Mouse (Mus musculus) cortical plate, adult 2 months (tissue): ENCODE measurements around the gene Dhx33. TPM values are rescaled to one million over a fixed set of nuclear protein-coding genes. Genes with fewer than 3 reads are reported as not detected.

Experiments used
- H3K27ac ChIP-seq: fragments of 200-500 bp; 2 replicates; pipeline ENCODE4 v1.5.1; 2012; ENCODE audit warnings: low read length, control low read depth, inconsistent platforms; ENCODE audit not compliant: insufficient read depth
- H3K4me1 ChIP-seq: fragments of 200-500 bp; 2 replicates; pipeline ENCODE4 v1.6.1; 2011; ENCODE audit warnings: low read length; ENCODE audit not compliant: control insufficient read depth, insufficient read depth
- H3K4me3 ChIP-seq: fragments of 200-500 bp; 2 replicates; pipeline ENCODE4 v1.5.1; 2011; ENCODE audit warnings: mild to moderate bottlenecking, low read length, control low read depth; ENCODE audit not compliant: insufficient read depth
- CTCF ChIP-seq: fragments of 200-500 bp; IDR thresholded peaks from 2 replicates; pipeline ENCODE4 v1.5.1; 2011; ENCODE audit warnings: mild to moderate bottlenecking, control low read depth, low read length; ENCODE audit not compliant: insufficient read depth; ENCODE audit errors: extremely low read depth
- POLR2A ChIP-seq: fragments of 200-500 bp; IDR thresholded peaks from 2 replicates; pipeline ENCODE4 v1.6.1; 2011; ENCODE audit warnings: mild to moderate bottlenecking, low read length, control low read depth; ENCODE audit not compliant: insufficient read depth; ENCODE audit errors: extremely low read depth
- polyA plus RNA-seq: library from polyadenylated mRNA; depleted of rRNA; stranded (reverse); fragments of >200 nt; gene quantifications from 2 replicates; pipeline ENCODE4 v1.2.3, GENCODE M21; 2012

The Dhx33 gene
- polyA plus RNA-seq, 1 experiment: 24.8 TPM

DNA sequence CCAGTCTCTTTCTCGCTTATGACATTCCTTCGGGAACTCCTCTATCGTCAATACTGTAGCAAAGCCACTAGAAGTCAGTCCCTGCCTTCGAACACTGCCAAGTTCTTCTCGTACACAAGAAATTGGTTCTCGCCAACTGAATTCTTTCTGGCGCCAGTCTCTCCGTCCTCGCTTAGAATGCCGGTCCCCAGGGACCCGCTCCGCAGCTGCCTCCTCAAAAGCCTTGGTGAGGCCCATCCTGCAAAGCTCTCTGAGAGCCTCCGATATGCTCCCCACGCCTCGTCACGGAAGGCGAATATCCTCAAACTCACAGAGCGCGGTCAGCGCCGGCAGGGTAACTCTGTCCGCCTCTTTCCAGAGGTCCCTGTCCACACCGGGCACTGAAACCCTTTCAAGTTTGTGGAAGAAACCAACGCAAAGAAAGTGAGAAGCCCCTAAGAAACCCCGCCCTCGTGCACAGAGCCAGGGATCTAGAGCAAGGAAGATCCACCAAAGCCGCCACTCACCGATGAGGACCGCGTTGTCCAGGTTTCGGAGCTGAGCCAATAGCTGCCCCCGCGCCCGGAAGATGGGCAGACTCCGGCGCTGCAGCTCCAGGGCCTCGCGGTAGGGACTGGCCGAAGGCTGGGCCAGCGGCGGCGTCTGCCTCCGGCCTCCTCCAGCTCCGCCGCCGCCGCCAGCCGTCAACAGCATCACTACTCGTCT lies 474 bp downstream of the Dhx33 start:
- Histone ChIP-seq H3K4me1 (peaks cover 5% of the 10 kb centered on the region; the same call in 1 of the 2 replicates), H3K27ac (no peak overlapping the region), H3K4me3 (peak overlapping the region; percentile 92)
- no peak for TF ChIP-seq POLR2A
- no peak for TF ChIP-seq CTCF

GRCm38 (mm10) chr11:71001167-71001566 lies 3.1 kb downstream of the Dhx33 start:
- H3K4me1 ChIP-seq: peaks cover 5% of the 10 kb centered on the region; the same call in 1 of the 2 replicates
- no peak overlapping the region for H3K4me3 ChIP-seq
- no peak overlapping the region for H3K27ac ChIP-seq
- TF ChIP-seq POLR2A: no peak
- no peak for TF ChIP-seq CTCF

GRCm38 (mm10) chr11:70982557-70983228 lies 21.5 kb downstream of the Dhx33 start, which contains the start of gene C1qbp:
Gene C1qbp (minus strand): TSS chr11:70983026.
- 0 out of 2 replicates have a peak within 1 kb of the TSS, but pooled peaks have one; percentile 18 for H3K27ac ChIP-seq
- H3K4me3 ChIP-seq: peak within 1 kb of the TSS; percentile 83
- TF ChIP-seq POLR2A (no peak), CTCF (peak; percentile 68)
- no peaks in the 10 kb centered on the region for H3K4me1 ChIP-seq

GRCm38 (mm10) chr11:70982030-70982429 lies 22.2 kb downstream of the Dhx33 start:
- no peak overlapping the region for H3K27ac ChIP-seq
- H3K4me1 ChIP-seq: no peaks in the 10 kb centered on the region
- TF ChIP-seq CTCF: no peak
- no peak for TF ChIP-seq POLR2A
- peak overlapping the region; percentile 83 for H3K4me3 ChIP-seq

GRCm38 (mm10) chr11:70980751-70981510 lies 23.3 kb downstream of the Dhx33 start:
- Histone ChIP-seq H3K27ac (no peak overlapping the region), H3K4me3 (no peak overlapping the region), H3K4me1 (no peaks in the 10 kb centered on the region)
- TF ChIP-seq POLR2A: no peak
- TF ChIP-seq CTCF: no peak

DNA sequence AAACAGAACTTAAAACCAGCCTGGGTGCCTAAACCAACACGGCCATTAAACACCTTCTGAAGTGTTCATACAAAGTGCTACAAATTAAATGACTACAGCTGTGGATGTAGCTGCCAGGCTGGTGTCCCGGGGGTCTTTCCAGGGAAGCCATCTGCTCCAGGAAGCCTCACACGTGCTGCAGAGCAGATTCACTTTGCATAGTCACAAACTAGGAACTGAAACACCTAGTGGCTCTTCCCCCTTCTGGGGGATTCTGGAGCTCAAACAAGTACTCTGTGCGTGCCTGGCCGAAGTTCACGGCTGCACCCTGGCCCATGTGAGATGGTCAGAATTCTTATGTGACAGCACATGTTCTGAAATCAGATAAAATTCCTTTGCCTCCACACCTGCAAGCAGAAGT lies 24.0 kb downstream of the Dhx33 start:
- H3K4me1 ChIP-seq: no peaks in the 10 kb centered on the region
- no peak overlapping the region for H3K27ac ChIP-seq
- TF ChIP-seq POLR2A (no peak), CTCF (no peak)
- no peak overlapping the region for H3K4me3 ChIP-seq

DNA sequence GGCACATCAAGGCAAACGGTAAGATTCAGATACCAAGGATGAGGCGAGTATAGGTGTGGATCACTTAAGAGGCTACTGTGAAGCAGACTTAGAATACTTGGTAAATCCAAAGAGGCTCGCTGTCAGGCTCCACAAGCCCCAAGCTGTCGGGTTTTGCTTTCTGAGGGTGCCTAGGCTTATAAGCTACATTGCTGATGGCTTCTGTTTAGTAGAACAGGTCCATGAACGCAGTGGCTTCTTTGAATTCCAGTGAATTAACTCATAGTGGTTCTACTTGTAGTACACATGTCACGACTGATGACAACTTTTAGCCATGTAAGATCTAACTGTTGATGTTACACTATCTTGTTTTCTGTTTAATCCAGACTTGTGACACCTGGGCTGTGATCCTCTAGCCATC lies 26.9 kb downstream of the Dhx33 start:
- Histone ChIP-seq H3K4me3 (no peak overlapping the region), H3K4me1 (no peaks in the 10 kb centered on the region), H3K27ac (no peak overlapping the region)
- TF ChIP-seq POLR2A: no peak
- no peak for TF ChIP-seq CTCF

DNA sequence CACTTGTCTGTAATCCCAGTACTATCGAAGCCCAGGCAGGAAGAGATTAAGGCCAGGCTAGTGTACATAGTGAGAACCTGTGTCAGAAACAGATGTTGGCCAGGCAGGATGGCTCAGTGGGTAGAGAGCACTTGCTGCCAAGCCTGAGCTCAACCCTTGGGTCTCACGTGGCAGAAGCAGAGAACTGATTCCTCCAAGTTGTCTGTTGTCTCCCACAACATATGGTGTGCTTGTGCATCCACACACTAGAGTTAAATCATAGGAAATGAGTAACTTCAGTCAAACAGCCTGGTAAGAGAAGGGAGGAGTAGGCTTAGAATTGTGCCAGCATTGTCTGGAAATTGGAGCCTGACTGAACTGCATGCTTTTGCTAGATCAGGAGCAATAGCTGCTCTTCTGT lies 29.0 kb downstream of the Dhx33 start:
- Histone ChIP-seq H3K4me1 (no peaks in the 10 kb centered on the region), H3K27ac (no peak overlapping the region), H3K4me3 (no peak overlapping the region)
- TF ChIP-seq CTCF: no peak
- TF ChIP-seq POLR2A: no peak

DNA sequence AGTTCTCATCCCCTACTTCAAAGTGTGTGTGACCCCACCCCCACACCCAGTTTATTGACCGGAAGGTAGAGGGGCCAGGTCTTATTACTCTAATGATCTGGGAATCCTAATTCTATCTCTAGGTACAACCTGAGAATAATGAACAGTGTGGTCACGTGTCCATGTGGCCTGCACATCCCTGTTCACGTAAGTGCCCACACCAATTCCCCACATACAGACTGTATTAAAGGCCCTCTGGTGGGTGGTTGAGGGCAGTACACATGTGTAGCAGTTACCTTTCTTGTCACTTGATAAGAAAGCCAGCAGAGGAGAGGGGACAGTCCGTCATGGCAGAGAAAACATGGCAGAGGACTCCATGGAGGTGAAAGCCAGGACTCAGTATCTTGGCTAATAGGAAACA lies 30.3 kb downstream of the Dhx33 start:
- Histone ChIP-seq H3K4me1 (0 out of 2 replicates have a peak, but pooled peaks cover 2% of the 10 kb centered on the region), H3K4me3 (no peak overlapping the region), H3K27ac (no peak overlapping the region)
- TF ChIP-seq CTCF (no peak), POLR2A (no peak)
